Mouse (Mus musculus): ENCODE data around the gene Rapgef2.

Rapgef2 gene

DNA sequence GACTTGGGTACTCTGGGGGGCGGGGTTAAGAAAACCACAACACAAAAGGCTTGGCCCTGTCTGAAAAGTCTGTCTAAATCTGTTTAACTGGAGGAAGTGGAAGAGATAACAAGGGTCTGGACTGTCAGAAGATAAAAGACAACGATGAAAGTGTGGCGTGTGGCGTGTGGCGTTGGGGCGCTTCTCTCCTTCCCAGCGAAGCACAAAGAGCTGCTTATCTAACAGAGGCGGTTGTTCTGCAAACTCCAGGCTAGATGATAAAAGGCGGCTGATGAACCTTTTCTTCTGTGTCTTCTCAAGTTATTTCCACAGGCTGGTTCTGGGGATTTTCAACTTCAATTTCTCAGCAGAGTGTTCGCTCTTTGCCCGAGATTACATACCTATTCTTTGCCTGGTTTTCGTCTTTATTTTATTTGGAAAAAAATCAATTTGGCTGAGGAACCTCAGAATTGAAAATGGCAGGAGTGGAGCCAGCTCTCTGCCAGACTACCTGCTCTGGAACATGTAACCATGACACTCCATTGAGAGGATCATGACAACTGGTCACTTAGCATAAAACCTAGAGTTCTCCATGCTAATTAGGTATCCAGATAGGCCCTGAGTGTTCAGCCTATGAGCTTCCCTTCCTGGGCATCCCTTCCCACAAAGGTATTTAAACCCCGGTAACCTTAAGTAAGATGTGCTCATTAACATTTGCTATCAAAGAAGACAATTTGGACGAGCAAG lies 258.0 kb downstream of the Rapgef2 start:
- DNase-seq (ENCODE audit: low read depth, low spot score): no peak

- DNase-seq (ENCODE audit: low read depth, low spot score): no peak
Measured at GRCm38 (mm10) chr3:79025983-79026382, 260.3 kb downstream of the Rapgef2 start.

DNA sequence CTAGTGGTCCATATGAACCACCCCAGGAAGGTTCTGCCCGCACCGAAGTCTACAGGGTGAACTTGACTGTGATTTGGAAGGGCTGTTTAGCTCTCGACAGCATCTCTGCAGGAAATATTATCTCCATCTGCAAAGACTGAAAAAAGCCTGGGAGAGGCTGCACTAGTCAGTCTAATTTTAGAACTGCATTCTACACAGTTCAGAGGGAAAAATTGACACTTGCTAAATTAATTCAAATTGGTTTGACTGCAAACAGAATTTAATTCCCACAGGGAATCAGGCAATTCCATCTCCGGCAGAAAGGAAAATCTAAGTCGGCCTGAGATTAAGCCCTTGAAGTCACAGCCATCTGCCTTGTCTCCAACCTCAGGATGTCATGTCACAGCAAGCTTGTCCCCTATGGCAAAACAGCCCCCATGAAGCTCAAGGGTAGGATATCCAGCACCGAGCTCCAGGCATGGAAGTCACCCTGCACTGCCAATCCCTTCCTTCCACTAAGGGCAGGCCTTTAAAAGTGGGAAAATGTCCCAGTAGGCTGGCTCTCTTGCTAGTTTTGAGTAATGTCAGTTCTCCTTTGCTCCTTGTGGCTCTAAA lies 262.5 kb downstream of the Rapgef2 start:
- peak; percentile 77 for DNase-seq (ENCODE audit: low read depth, low spot score)

- no peak for DNase-seq (ENCODE audit: low read depth, low spot score)
Measured at GRCm38 (mm10) chr3:79022690-79023089, 263.6 kb downstream of the Rapgef2 start.

DNA sequence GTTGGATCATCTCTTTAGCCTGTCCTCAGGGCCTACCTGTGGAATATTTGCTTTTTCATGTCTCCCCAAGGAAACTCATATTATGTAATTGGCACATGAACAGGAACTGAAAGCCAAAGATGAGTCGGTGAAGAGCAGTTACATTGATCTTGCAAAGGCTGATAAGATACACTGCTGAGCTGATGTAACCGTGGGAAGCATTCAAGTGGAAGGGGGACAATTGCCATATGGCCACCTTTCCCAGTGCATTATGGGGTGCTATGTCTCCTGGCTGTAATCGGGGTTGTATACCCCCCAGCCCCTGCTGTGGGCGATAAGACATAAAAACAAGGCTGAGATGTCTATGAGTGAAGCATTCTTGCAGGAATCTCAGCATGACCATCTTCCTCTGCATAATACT lies 268.9 kb downstream of the Rapgef2 start:
- DNase-seq (ENCODE audit: low read depth, low spot score): no peak

- DNase-seq (ENCODE audit: low read depth, low spot score): no peak
Measured at GRCm38 (mm10) chr3:79016830-79017229, 269.5 kb downstream of the Rapgef2 start.

GRCm38 (mm10) chr3:79015621-79016474 lies 270.5 kb downstream of the Rapgef2 start:
- peak; percentile 91 for DNase-seq (ENCODE audit: low read depth, low spot score)

All from brain, adult 2 months (tissue).